Mouse (Mus musculus) C2C12 (cell line): ENCODE data around the gene Gmppb.

ENCODE experiments used
- CEBPB ChIP-seq: IDR thresholded peaks from one replicate; pipeline ENCODE4 v1.6.1; 2011; ENCODE audit warnings: low read depth, mild to moderate bottlenecking, control low read depth, moderate library complexity
- CTCF ChIP-seq: IDR thresholded peaks from one replicate; pipeline ENCODE4 v1.5.1; 2011; ENCODE audit not compliant: control insufficient read depth, insufficient read depth, insufficient read length
- FOSL1 ChIP-seq: IDR thresholded peaks from one replicate; pipeline ENCODE4 v1.8.0; 2011; ENCODE audit warnings: mild to moderate bottlenecking, low read length; ENCODE audit not compliant: poor library complexity, insufficient read depth, severe bottlenecking

GRCm38 (mm10) chr9:108063361-108063760 is 14.3 kb downstream of the Gmppb start:
- TF ChIP-seq CTCF (no peak), FOSL1 (no peak), CEBPB (no peak)
